Mouse (Mus musculus) ovary, postnatal 14 days (tissue): ENCODE data around the gene Dusp13.

ENCODE experiments used
- DNase-seq: peaks from one replicate; pipeline ENCODE4 v3.0.0; 2022; ENCODE audit warnings: low spot score

Dusp13 gene

DNA sequence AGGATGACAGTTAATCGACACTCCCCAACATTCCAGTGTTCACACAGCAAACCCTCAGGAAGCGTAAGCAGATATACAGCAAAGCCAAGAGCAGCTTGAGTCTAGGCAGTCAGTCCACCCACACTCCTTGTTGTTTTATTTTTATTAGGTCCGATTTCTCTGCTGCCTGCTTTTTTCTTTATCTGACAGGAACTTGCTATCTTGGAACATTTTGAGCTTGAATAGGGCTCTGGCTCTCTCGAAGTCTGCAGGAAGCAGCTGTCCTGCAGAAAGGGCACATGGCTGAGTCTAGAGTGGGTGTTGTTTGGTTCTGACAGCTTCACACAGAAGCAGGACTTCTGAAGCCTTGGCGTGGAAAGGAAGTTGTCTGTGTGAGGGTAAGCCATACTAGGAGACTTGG lies 47.7 kb downstream of the Dusp13 start:
- DNase-seq, result no peak

DNA sequence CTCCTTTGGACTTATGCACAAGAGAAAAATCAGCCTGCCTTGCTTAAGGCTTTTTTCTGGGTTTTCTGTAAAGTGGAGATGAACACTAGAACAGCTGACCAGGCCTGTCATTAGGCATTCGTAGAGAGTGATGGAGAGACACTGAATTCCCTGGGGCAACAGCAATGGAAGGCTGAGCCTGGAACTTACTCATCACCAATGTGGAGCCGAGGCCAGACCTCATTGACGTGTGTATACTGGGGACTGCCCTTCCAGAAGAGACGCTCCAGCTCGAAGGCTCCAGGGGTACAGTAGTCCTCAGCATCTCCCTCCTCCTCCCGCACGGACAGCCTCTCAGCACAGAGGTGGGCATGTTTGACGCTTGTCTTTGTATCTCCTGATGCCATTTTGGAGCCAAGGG lies 48.3 kb downstream of the Dusp13 start:
- no peak for DNase-seq

DNA sequence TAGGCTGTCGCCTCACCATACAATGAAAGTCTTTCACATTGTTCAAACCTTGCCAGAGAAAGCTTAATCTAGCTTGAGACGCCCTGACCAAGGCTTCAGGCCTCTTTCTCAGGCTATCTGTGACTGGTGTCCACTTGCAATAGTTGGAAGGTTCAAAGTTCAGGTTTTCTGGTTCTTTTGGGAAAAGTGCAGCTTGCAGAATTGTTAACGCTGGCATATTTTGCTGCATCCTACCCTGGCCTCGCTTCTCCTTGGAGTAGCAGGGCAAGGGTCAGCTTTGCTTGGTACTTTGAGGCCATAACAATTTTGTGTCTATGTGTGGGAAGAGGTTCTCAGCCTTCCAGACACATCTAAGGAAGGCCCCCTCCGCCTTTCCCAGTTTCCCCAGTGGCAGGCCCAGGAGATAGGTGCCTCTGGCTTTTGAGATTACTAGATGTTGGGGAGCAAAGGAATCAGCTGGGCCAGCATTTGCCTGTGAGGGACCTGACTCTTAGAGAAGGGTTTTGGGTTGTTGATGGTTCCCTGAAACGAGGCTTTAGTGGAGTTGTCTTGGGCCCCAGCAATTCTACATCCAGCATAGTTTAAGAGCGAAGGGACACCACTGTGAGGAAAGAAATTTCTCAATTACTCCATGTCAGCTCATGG lies 54.7 kb downstream of the Dusp13 start:
- DNase-seq, result no peak

DNA sequence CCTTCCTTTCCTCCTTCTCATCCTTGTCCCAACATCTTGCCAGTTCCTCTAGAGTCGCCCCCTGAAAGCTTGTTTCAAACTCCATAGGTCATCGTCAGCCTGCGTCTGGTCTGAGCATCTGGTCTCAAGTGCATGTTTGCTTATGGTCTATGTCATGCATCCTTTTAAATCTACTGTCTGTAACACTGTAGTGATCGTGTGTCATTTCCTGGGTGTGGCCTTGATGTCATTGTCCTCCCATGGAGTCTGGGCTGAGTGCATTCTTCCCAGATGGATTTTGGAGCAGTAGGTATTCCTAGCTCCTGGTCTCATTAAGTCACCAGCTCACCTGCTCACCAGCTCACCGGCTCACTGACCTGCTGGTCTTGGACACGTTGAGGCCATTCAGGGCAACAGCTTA lies 56.0 kb downstream of the Dusp13 start:
- DNase-seq, result no peak

DNA sequence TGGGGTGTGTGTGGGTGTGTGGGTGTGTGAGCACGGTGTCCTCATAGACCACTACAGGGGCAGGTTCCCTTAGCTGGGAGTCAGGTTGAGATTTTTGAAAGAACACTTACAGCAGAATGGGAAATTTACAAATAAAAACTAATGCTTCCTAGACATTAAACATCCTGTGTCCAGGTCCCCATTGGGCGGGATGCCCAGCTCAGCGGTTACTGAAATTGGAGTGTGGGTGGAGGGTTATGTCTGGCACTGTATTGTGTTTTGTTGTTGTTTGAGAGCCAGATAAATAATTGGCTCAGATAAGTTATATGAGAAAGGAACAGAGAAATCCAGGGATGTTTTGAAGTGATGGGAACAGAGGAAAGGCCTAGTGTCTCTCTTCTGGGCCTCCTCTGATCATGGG lies 59.9 kb downstream of the Dusp13 start:
- no peak for DNase-seq

DNA sequence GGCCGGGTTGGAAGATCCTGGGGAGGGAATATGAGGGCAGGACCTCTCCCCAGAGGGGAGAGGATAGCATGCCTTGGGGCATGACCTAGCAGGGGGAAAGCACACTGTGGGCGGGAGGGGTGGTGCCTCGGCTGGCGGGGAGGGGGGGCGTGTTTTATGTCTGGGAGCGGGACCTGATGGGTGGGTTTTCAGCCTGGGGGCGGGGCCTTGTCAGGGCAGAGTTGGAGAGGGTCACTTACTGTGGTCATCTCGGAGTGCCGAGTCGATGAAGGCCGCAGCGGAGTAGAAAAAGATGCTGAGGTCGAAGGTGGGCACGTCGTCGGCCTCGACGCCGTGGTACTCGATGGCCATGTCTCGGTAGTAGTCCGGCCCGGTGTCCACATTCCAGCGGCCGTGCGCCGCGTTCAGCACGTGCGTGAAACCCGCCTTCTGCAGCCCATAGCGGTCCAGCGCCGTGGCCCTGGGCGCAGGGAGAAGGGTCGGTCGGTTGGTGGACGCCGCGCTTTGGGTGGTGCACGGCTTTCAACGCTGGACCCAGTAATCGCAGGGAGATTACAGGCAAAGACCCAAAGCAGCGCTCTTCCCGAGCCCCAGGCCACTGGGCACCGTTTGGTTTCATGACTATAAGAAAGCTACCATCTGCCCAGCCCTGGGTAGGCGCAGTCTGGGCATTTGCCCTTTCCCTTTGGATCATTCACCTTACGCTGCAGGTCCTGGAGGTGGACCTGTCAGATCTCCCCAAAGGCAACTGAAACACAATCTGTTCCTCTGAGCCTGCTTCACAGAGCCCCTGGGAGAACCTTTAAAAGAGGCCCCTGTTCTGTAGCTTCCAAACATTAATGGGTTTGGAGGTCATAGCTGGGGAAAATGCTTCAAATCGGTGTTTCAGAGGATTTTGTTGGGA lies 64.4 kb downstream of the Dusp13 start:
- DNase-seq, result no peak

DNA sequence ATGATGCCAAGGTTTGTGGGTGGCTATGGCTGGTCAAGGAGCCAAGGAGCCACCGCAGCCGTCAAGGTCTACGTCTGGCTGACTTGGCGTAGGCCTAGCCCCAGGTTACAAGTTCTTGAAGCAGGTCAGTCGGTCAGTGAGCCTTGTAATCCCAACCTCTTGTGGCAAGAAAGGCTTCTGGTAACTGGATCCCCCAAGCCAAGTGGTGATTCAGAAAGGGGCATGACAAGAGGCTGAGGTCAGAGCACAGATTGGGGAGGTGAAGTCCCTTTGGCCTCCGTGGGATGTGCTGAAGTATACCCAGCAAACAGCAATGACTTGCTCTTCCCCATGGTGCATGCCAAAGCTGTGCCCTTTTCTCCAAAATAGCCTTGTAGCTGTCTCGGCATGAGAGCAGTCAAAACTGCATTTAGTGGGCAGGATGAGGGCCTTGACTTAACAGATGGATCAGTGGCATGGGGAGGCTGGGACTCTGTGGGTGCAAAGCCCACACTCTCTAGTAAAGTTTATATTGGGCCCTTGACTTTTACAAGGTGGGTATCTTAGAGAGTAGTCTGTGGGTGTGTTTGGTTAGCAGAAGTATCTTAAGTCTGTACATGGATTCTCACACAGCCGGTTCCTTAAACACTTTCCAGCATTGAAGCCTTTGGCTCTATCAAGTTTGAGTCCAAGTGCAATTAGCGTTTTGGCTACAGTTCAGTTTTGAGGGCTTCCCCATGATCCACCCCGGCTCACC lies 65.4 kb downstream of the Dusp13 start:
- no peak for DNase-seq

DNA sequence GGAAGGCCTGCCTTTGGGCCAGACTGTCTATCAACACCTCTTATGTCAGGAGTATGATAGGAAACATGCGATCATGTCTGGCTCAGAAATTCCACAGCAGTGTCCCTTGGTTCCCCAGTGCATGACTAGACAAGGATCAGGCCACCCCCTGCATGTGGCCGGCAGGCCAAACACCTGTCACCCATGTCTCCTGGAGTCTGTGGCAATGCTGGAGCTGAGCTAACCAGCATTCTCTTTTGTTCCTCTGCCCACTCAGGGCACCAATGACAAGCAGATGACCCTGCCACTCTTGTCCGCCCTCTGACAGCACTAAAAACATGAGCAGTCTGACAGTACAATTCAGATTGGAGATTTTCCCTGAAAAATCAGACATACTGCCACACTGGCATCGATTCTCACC lies 67.1 kb downstream of the Dusp13 start:
- DNase-seq, result no peak
